Mouse (Mus musculus): ENCODE measurements around the gene Nasp. TPM values are rescaled to one million over a fixed set of nuclear protein-coding genes. Genes with fewer than 3 reads are reported as not detected.

Gene Nasp
- total RNA-seq, 2 experiments from 2014 or later, result 9.1 to 10.6 TPM

Other genes with a start within 250 kb of the Nasp start
- gene Mast2, start 163.8 kb downstream of the Nasp start, total RNA-seq (2021), result 10 to 100 TPM; 90.1 to 90.3 TPM
- 10 to 100 TPM; 19.0 to 20.8 TPM for gene Ipp, start 120.4 kb downstream of the Nasp start, total RNA-seq (2021)
- gene Tmem69, start 72.0 kb downstream of the Nasp start, total RNA-seq (2021), result 10 to 100 TPM; 18.1 to 18.5 TPM
- 10 to 100 TPM; 38.7 to 40.9 TPM for gene Gpbp1l1, start 70.3 kb downstream of the Nasp start, total RNA-seq (2021)
- 1 to 10 TPM; 1.3 to 1.7 TPM for gene Ccdc17, start 31.3 kb downstream of the Nasp start, total RNA-seq (2021)
- gene Akr1a1, start 23.7 kb upstream of the Nasp start, total RNA-seq (2021), result 100 to 1,000 TPM; 182 to 198 TPM
- 100 to 1,000 TPM; 267 to 272 TPM for gene Prdx1, start 57.6 kb upstream of the Nasp start, total RNA-seq (2021)
- 10 to 100 TPM; 33.3 to 34.9 TPM for gene Mmachc, start 80.5 kb upstream of the Nasp start, total RNA-seq (2021)
- gene Ccdc163, start 80.6 kb upstream of the Nasp start, total RNA-seq (2021), result 1 to 10 TPM; 2.2 to 2.6 TPM
- 1 to 10 TPM; 1.6 to 1.8 TPM for gene Tesk2, start 93.0 kb upstream of the Nasp start, total RNA-seq (2021)
- gene Toe1, start 179.7 kb upstream of the Nasp start, total RNA-seq (2021), result 1 to 10 TPM; 3.7 to 4.7 TPM
- under 1 TPM; 0.80 to 0.88 TPM for gene Mutyh, start 179.8 kb upstream of the Nasp start, total RNA-seq (2021)
- gene Hpdl, start 193.8 kb upstream of the Nasp start, total RNA-seq (2021), result 1 to 10 TPM; 1.1 to 1.6 TPM
- under 1 TPM; 0.07 to 0.19 TPM for gene Zswim5, start 249.4 kb upstream of the Nasp start, total RNA-seq (2021)